Mouse (Mus musculus): ENCODE results near the gene Brat1. TPM values are rescaled to one million over a fixed set of nuclear protein-coding genes. Genes with fewer than 3 reads are reported as not detected.
A peak's percentile ranks its signal among the peaks of the same experiment; 100 is the strongest.

Brat1 gene
- total and polyA plus RNA-seq, 2 experiments from 2014 or later = 17.4 to 39.1 TPM

- peaks cover 53% of the 10 kb centered on the region for H3K36me3 ChIP-seq (ENCODE audit: insufficient read depth)
- WGBS = 94% methylated on average over 6 of the region's 6 CpGs
- ATAC-seq = no peak
These were observed 27.7 kb upstream of the Brat1 start for GRCm38 (mm10) chr5:140677137-140677536.

GRCm38 (mm10) chr5:140680051-140680450 is 24.8 kb upstream of the Brat1 start:
- no peaks in the 10 kb centered on the region for H3K27me3 ChIP-seq (ENCODE audit: insufficient read depth, low read length)
- H3K9me3 ChIP-seq (ENCODE audit: low read length) = no peaks in the 10 kb centered on the region
- H3K36me3 ChIP-seq (ENCODE audit: insufficient read depth) = peaks cover 47% of the 10 kb centered on the region
- ATAC-seq (no peak), DNase-seq (no peak)
- H3K4me2 ChIP-seq (ENCODE audit: low read depth) = no peak overlapping the region
- H3K4me3 ChIP-seq (ENCODE audit: low read depth, low read length) = no peak overlapping the region
- no peak for TF ChIP-seq CTCF (IDR thresholded peaks at IDR 0.05; ENCODE audit: low read depth)
- H3K4me1 ChIP-seq (ENCODE audit: insufficient read depth) = no peaks in the 10 kb centered on the region
- no peak overlapping the region for H3K9ac ChIP-seq
- WGBS = 89% methylated on average over 6 of the region's 6 CpGs
- no peak overlapping the region for H3K27ac ChIP-seq (ENCODE audit: low read depth, low read length)

More at GRCm38 (mm10) chr5:140677137-140677536, 27.7 kb upstream of the Brat1 start:
- Histone ChIP-seq H3K9me3 (ENCODE audit: low read length) (no peaks in the 10 kb centered on the region), H3K4me1 (ENCODE audit: insufficient read depth) (no peaks in the 10 kb centered on the region), H3K9ac (no peak overlapping the region), H3K27me3 (ENCODE audit: insufficient read depth, low read length) (no peaks in the 10 kb centered on the region), H3K4me2 (ENCODE audit: low read depth) (no peak overlapping the region), H3K4me3 (ENCODE audit: low read depth, low read length) (no peak overlapping the region), H3K27ac (ENCODE audit: low read depth, low read length) (no peak overlapping the region)
- TF ChIP-seq CTCF (IDR thresholded peaks at IDR 0.05; ENCODE audit: low read depth) = no peak
- no peak for DNase-seq

- Histone ChIP-seq H3K4me1 (ENCODE audit: insufficient read depth) (no peaks in the 10 kb centered on the region), H3K36me3 (ENCODE audit: insufficient read depth) (peaks cover 44% of the 10 kb centered on the region), H3K4me3 (ENCODE audit: low read depth, low read length) (no peak overlapping the region), H3K4me2 (ENCODE audit: low read depth) (no peak overlapping the region), H3K9me3 (ENCODE audit: low read length) (no peaks in the 10 kb centered on the region), H3K27ac (ENCODE audit: low read depth, low read length) (no peak overlapping the region), H3K27me3 (ENCODE audit: insufficient read depth, low read length) (no peaks in the 10 kb centered on the region), H3K9ac (no peak overlapping the region)
- DNase-seq = no peak
- no peak for TF ChIP-seq CTCF (IDR thresholded peaks at IDR 0.05; ENCODE audit: low read depth)
- 96% methylated on average over 1 of the region's 1 CpGs for WGBS
- ATAC-seq = no peak
These were observed 23.9 kb upstream of the Brat1 start for GRCm38 (mm10) chr5:140680950-140681349.

GRCm38 (mm10) chr5:140682113-140682512 is 22.7 kb upstream of the Brat1 start:
- 95% methylated on average over 6 of the region's 6 CpGs for WGBS
- Histone ChIP-seq H3K9me3 (ENCODE audit: low read length) (no peaks in the 10 kb centered on the region), H3K27me3 (ENCODE audit: insufficient read depth, low read length) (no peaks in the 10 kb centered on the region), H3K27ac (ENCODE audit: low read depth, low read length) (no peak overlapping the region), H3K4me2 (ENCODE audit: low read depth) (no peak overlapping the region), H3K4me3 (ENCODE audit: low read depth, low read length) (no peak overlapping the region), H3K36me3 (ENCODE audit: insufficient read depth) (peaks cover 42% of the 10 kb centered on the region), H3K4me1 (ENCODE audit: insufficient read depth) (no peaks in the 10 kb centered on the region), H3K9ac (no peak overlapping the region)
- no peak for DNase-seq
- ATAC-seq = no peak
- no peak for TF ChIP-seq CTCF (IDR thresholded peaks at IDR 0.05; ENCODE audit: low read depth)

- no peak overlapping the region for H3K9ac ChIP-seq
- no peaks in the 10 kb centered on the region for H3K27me3 ChIP-seq (ENCODE audit: insufficient read depth, low read length)
- no peak overlapping the region for H3K27ac ChIP-seq (ENCODE audit: low read depth, low read length)
- TF ChIP-seq CTCF (IDR thresholded peaks at IDR 0.05; ENCODE audit: low read depth) = peak; percentile 84
- no peaks in the 10 kb centered on the region for H3K4me1 ChIP-seq (ENCODE audit: insufficient read depth)
- ATAC-seq (peak; percentile 74), DNase-seq (peak; percentile 76)
- no peak overlapping the region for H3K4me3 ChIP-seq (ENCODE audit: low read depth, low read length)
- 60% methylated on average over 16 of the region's 16 CpGs for WGBS
- H3K9me3 ChIP-seq (ENCODE audit: low read length) = no peaks in the 10 kb centered on the region
- peaks cover 34% of the 10 kb centered on the region for H3K36me3 ChIP-seq (ENCODE audit: insufficient read depth)
- H3K4me2 ChIP-seq (ENCODE audit: low read depth) = no peak overlapping the region
These were observed 20.3 kb upstream of the Brat1 start for GRCm38 (mm10) chr5:140684343-140685148.

GRCm38 (mm10) chr5:140688434-140688833 is 16.4 kb upstream of the Brat1 start:
- Histone ChIP-seq H3K27ac (ENCODE audit: low read depth, low read length) (no peak overlapping the region), H3K9ac (no peak overlapping the region), H3K27me3 (ENCODE audit: insufficient read depth, low read length) (no peaks in the 10 kb centered on the region), H3K4me3 (ENCODE audit: low read depth, low read length) (no peak overlapping the region), H3K9me3 (ENCODE audit: low read length) (no peaks in the 10 kb centered on the region), H3K36me3 (ENCODE audit: insufficient read depth) (peaks cover 50% of the 10 kb centered on the region), H3K4me1 (ENCODE audit: insufficient read depth) (no peaks in the 10 kb centered on the region), H3K4me2 (ENCODE audit: low read depth) (no peak overlapping the region)
- no peak for DNase-seq
- 82% methylated on average over 3 of the region's 3 CpGs for WGBS
- no peak for TF ChIP-seq CTCF (IDR thresholded peaks at IDR 0.05; ENCODE audit: low read depth)
- no peak for ATAC-seq

- Histone ChIP-seq H3K4me1 (ENCODE audit: insufficient read depth) (peaks cover 3% of the 10 kb centered on the region; the same call in 1 of the 2 replicates), H3K4me2 (ENCODE audit: low read depth) (no peak overlapping the region), H3K4me3 (ENCODE audit: low read depth, low read length) (no peak overlapping the region), H3K9ac (no peak overlapping the region), H3K27ac (ENCODE audit: low read depth, low read length) (no peak overlapping the region), H3K9me3 (ENCODE audit: low read length) (no peaks in the 10 kb centered on the region), H3K36me3 (ENCODE audit: insufficient read depth) (peaks cover 43% of the 10 kb centered on the region), H3K27me3 (ENCODE audit: insufficient read depth, low read length) (no peaks in the 10 kb centered on the region)
- TF ChIP-seq CTCF (IDR thresholded peaks at IDR 0.05; ENCODE audit: low read depth) = no peak
- WGBS = 78% methylated on average over 7 of the region's 7 CpGs
- no peak for DNase-seq
- ATAC-seq = no peak
These were observed 8.8 kb upstream of the Brat1 start for GRCm38 (mm10) chr5:140695987-140696386.

Data from forebrain, postnatal 0 days (tissue).